Mouse (Mus musculus): ENCODE measurements around the gene Sh3pxd2a.

GRCm38 (mm10) chr19:47390878-47391277 lies 73.3 kb downstream of the Sh3pxd2a start:
- TF ChIP-seq POLR2A (IDR thresholded peaks at IDR 0.05; ENCODE audit: insufficient read depth, low read depth, low read length) (no peak), CTCF (IDR thresholded peaks at IDR 0.05) (no peak)

Measured in heart, adult 2 months (tissue).